Mouse (Mus musculus) forebrain, embryonic 13.5 days (tissue): ENCODE data around the gene Klhl30. TPM values are rescaled to one million over a fixed set of nuclear protein-coding genes. Genes with fewer than 3 reads are reported as not detected.

Experiments
- ATAC-seq: fragments of 200-750 bp; cut with Nextera tagmentation; 2 replicates; pipeline ENCODE4 v1.8.0; 2017
- H3K27ac ChIP-seq: fragments of 300-500 bp; sonication (generic); 2 replicates; pipeline ENCODE4 v1.5.1; 2015; ENCODE audit warnings: inconsistent platforms, mild to moderate bottlenecking, moderate library complexity
- H3K27me3 ChIP-seq: fragments of 300-500 bp; sonication (generic); 2 replicates; pipeline ENCODE4 v1.6.1; 2015; ENCODE audit warnings: mild to moderate bottlenecking, inconsistent platforms
- H3K36me3 ChIP-seq: fragments of 300-500 bp; sonication (generic); 2 replicates; pipeline ENCODE4 v1.6.1; 2015; ENCODE audit warnings: mild to moderate bottlenecking, inconsistent platforms; ENCODE audit not compliant: poor library complexity, severe bottlenecking
- H3K4me1 ChIP-seq: fragments of 300-500 bp; sonication (generic); 2 replicates; pipeline ENCODE4 v1.6.1; 2015; ENCODE audit warnings: inconsistent platforms
- H3K4me2 ChIP-seq: fragments of 300-500 bp; sonication (generic); 2 replicates; pipeline ENCODE4 v1.6.1; 2015; ENCODE audit warnings: inconsistent platforms, mild to moderate bottlenecking, moderate library complexity
- H3K4me3 ChIP-seq: fragments of 300-500 bp; sonication (generic); 2 replicates; pipeline ENCODE4 v1.5.1; 2015; ENCODE audit warnings: mild to moderate bottlenecking, inconsistent platforms
- H3K9ac ChIP-seq: fragments of 300-500 bp; sonication (generic); 2 replicates; pipeline ENCODE4 v1.6.1; 2015; ENCODE audit warnings: mild to moderate bottlenecking, inconsistent platforms
- H3K9me3 ChIP-seq: fragments of 300-500 bp; sonication (generic); replicated peaks from 2 replicates; pipeline ENCODE4 v1.6.1; 2016; ENCODE audit warnings: inconsistent platforms
- WGBS: fragments of 180-500 bp; shearing (Covaris S2); methylation state at CpG from one replicate; pipeline ENCODE4 v1.1.7; 2015; 5-methylcytosine and 5-hydroxymethylcytosine counted together
- polyA plus RNA-seq: library from polyadenylated mRNA; unstranded; fragments of >200 nt; fragmentation: Nextera tagmentation; extraction: Ambion mirVana; gene quantifications from 2 replicates; pipeline ENCODE4 v1.2.1, GENCODE M21; 2015

The Klhl30 gene
- polyA plus RNA-seq, 1 experiment from 2014 or later, result not detected

GRCm38 (mm10) chr1:91366215-91367108, 15.6 kb downstream of the Klhl30 start, which contains the start of gene Erfe:
Gene Erfe (plus strand): TSS chr1:91366430.
- under 1% methylated on average over 68 of the region's 68 CpGs for WGBS
- Histone ChIP-seq H3K9me3 (peaks cover 5% of the 10 kb centered on the region; the same call in 1 of the 2 replicates), H3K4me1 (peaks cover 10% of the 10 kb centered on the region), H3K36me3 (peaks cover 19% of the 10 kb centered on the region), H3K9ac (peak within 1 kb of the TSS; percentile 61), H3K27me3 (peaks cover 20% of the 10 kb centered on the region), H3K4me3 (peak within 1 kb of the TSS; percentile 42), H3K4me2 (peak within 1 kb of the TSS; percentile 79), H3K27ac (no peak within 1 kb of the TSS)
- peak; percentile 54 for ATAC-seq

GRCm38 (mm10) chr1:91367295-91367694, 16.5 kb downstream of the Klhl30 start:
- WGBS, result 95% methylated on average over 3 of the region's 3 CpGs
- H3K27me3 ChIP-seq, result peaks cover 20% of the 10 kb centered on the region
- H3K9ac ChIP-seq, result no peak overlapping the region
- peaks cover 10% of the 10 kb centered on the region for H3K4me1 ChIP-seq
- H3K4me3 ChIP-seq, result no peak overlapping the region
- no peak for ATAC-seq
- peaks cover 5% of the 10 kb centered on the region; the same call in 1 of the 2 replicates for H3K9me3 ChIP-seq
- H3K4me2 ChIP-seq, result no peak overlapping the region
- H3K36me3 ChIP-seq, result peaks cover 27% of the 10 kb centered on the region
- no peak overlapping the region for H3K27ac ChIP-seq

- WGBS, result 70% methylated on average over 4 of the region's 4 CpGs
- Histone ChIP-seq H3K27ac (no peak overlapping the region), H3K9me3 (peaks cover 4% of the 10 kb centered on the region; the same call in 1 of the 2 replicates), H3K4me3 (no peak overlapping the region), H3K4me2 (no peak overlapping the region), H3K36me3 (peaks cover 48% of the 10 kb centered on the region), H3K4me1 (peaks cover 10% of the 10 kb centered on the region), H3K27me3 (peaks cover 20% of the 10 kb centered on the region), H3K9ac (no peak overlapping the region)
- no peak for ATAC-seq
Measured at GRCm38 (mm10) chr1:91369408-91369807, 18.6 kb downstream of the Klhl30 start.

GRCm38 (mm10) chr1:91370055-91370454, 19.2 kb downstream of the Klhl30 start:
- H3K4me3 ChIP-seq, result no peak overlapping the region
- no peak overlapping the region for H3K27ac ChIP-seq
- H3K9me3 ChIP-seq, result no peaks in the 10 kb centered on the region
- H3K36me3 ChIP-seq, result peaks cover 55% of the 10 kb centered on the region
- H3K9ac ChIP-seq, result no peak overlapping the region
- ATAC-seq, result no peak
- peaks cover 10% of the 10 kb centered on the region for H3K4me1 ChIP-seq
- WGBS, result 92% methylated on average over 23 of the region's 23 CpGs
- H3K4me2 ChIP-seq, result no peak overlapping the region
- H3K27me3 ChIP-seq, result peaks cover 20% of the 10 kb centered on the region

- WGBS, result 90% methylated on average over 6 of the region's 6 CpGs
Measured at GRCm38 (mm10) chr1:91373414-91373835, 22.6 kb downstream of the Klhl30 start.

GRCm38 (mm10) chr1:91380453-91381090, 29.8 kb downstream of the Klhl30 start:
- no peak overlapping the region for H3K4me3 ChIP-seq
- 61% methylated on average over 7 of the region's 7 CpGs for WGBS
- no peak overlapping the region for H3K27ac ChIP-seq
- H3K9ac ChIP-seq, result no peak overlapping the region
- H3K9me3 ChIP-seq, result no peaks in the 10 kb centered on the region
- H3K36me3 ChIP-seq, result peaks cover 95% of the 10 kb centered on the region
- no peaks in the 10 kb centered on the region for H3K4me1 ChIP-seq
- no peak overlapping the region for H3K4me2 ChIP-seq
- H3K27me3 ChIP-seq, result no peaks in the 10 kb centered on the region
- peak; percentile 67; the same call in 1 of the 2 replicates for ATAC-seq

More at GRCm38 (mm10) chr1:91373414-91373835, 22.6 kb downstream of the Klhl30 start:
- Histone ChIP-seq H3K4me2 (no peak overlapping the region), H3K27me3 (no peaks in the 10 kb centered on the region), H3K27ac (no peak overlapping the region), H3K4me3 (no peak overlapping the region), H3K36me3 (peaks cover 89% of the 10 kb centered on the region), H3K9ac (no peak overlapping the region), H3K9me3 (no peaks in the 10 kb centered on the region), H3K4me1 (no peaks in the 10 kb centered on the region)
- ATAC-seq, result no peak

- Histone ChIP-seq H3K27ac (no peak overlapping the region), H3K4me1 (no peaks in the 10 kb centered on the region), H3K9ac (no peak overlapping the region), H3K27me3 (no peaks in the 10 kb centered on the region), H3K36me3 (peaks cover 94% of the 10 kb centered on the region), H3K4me2 (no peak overlapping the region), H3K4me3 (no peak overlapping the region), H3K9me3 (no peaks in the 10 kb centered on the region)
- WGBS, result 92% methylated on average over 4 of the region's 4 CpGs
- no peak for ATAC-seq
Measured at GRCm38 (mm10) chr1:91381091-91381471, 30.3 kb downstream of the Klhl30 start.

GRCm38 (mm10) chr1:91390369-91390768, 39.6 kb downstream of the Klhl30 start:
- 93% methylated on average over 5 of the region's 5 CpGs for WGBS
- H3K9ac ChIP-seq, result no peak overlapping the region
- peaks cover 8% of the 10 kb centered on the region; the same call in 1 of the 2 replicates for H3K4me1 ChIP-seq
- no peak for ATAC-seq
- no peaks in the 10 kb centered on the region for H3K27me3 ChIP-seq
- peaks cover 86% of the 10 kb centered on the region for H3K36me3 ChIP-seq
- H3K27ac ChIP-seq, result no peak overlapping the region
- H3K4me3 ChIP-seq, result no peak overlapping the region
- H3K9me3 ChIP-seq, result no peaks in the 10 kb centered on the region
- no peak overlapping the region for H3K4me2 ChIP-seq

GRCm38 (mm10) chr1:91397927-91398259, 47.1 kb downstream of the Klhl30 start:
- Histone ChIP-seq H3K4me1 (peaks cover 29% of the 10 kb centered on the region), H3K27me3 (no peaks in the 10 kb centered on the region), H3K9me3 (no peaks in the 10 kb centered on the region), H3K4me3 (peak overlapping the region; percentile 86), H3K36me3 (peaks cover 27% of the 10 kb centered on the region), H3K4me2 (peak overlapping the region; percentile 96), H3K9ac (peak overlapping the region; percentile 89), H3K27ac (peak overlapping the region; percentile 84)
- WGBS, result 2% methylated on average over 12 of the region's 12 CpGs
- ATAC-seq, result no peak

GRCm38 (mm10) chr1:91398260-91399062, 47.6 kb downstream of the Klhl30 start, which contains the start of gene Ilkap:
Gene Ilkap (minus strand): TSS chr1:91398815.
- H3K4me2 ChIP-seq, result peak within 1 kb of the TSS; percentile 96
- peak; percentile 98 for ATAC-seq
- no peaks in the 10 kb centered on the region for H3K27me3 ChIP-seq
- H3K4me1 ChIP-seq, result peaks cover 29% of the 10 kb centered on the region
- H3K9me3 ChIP-seq, result no peaks in the 10 kb centered on the region
- peak within 1 kb of the TSS; percentile 89 for H3K9ac ChIP-seq
- H3K27ac ChIP-seq, result peak within 1 kb of the TSS; percentile 84
- peak within 1 kb of the TSS; percentile 86 for H3K4me3 ChIP-seq
- H3K36me3 ChIP-seq, result peaks cover 22% of the 10 kb centered on the region
- WGBS, result under 1% methylated on average over 88 of the region's 91 CpGs

- H3K4me3 ChIP-seq, result no peak overlapping the region
- no peaks in the 10 kb centered on the region for H3K36me3 ChIP-seq
- H3K4me2 ChIP-seq, result no peak overlapping the region
- no peak overlapping the region for H3K27ac ChIP-seq
- peaks cover 3% of the 10 kb centered on the region; the same call in 1 of the 2 replicates for H3K4me1 ChIP-seq
- 32% methylated on average over 1 of the region's 1 CpGs for WGBS
- H3K27me3 ChIP-seq, result 0 out of 2 replicates have a peak, but pooled peaks cover 7% of the 10 kb centered on the region
- H3K9ac ChIP-seq, result no peak overlapping the region
- H3K9me3 ChIP-seq, result no peaks in the 10 kb centered on the region
- ATAC-seq, result no peak
Measured at GRCm38 (mm10) chr1:91404976-91405375, 54.2 kb downstream of the Klhl30 start.
